Mouse (Mus musculus) erythroid progenitor cell, adult 5-6 weeks (primary cell): ENCODE measurements around the gene Cct5. TPM values are rescaled to one million over a fixed set of nuclear protein-coding genes. Genes with fewer than 3 reads are reported as not detected.

Source experiments
- ATAC-seq: replicated peaks from 2 replicates; pipeline ENCODE4 v1.8.0; 2016; ENCODE audit warnings: moderate number of reproducible peaks, mild to moderate bottlenecking, moderate TSS enrichment, inconsistent platforms; ENCODE audit not compliant: poor library complexity, low FRiP score, severe bottlenecking
- total RNA-seq, 2 experiments: library from RNA; stranded (forward) in 1 of 2; stranded (reverse) in 1 of 2; fragments of 150-400 nt in 1 of 2; fragments of 186-747, 209-891 nt in 1 of 2; gene quantifications; 2 replicates each; pipeline versions ENCODE4 v1.2.3 to v1.2.4; 2015 to 2017; ENCODE audit warnings: low replicate concordance in 2 of 2

Cct5 gene
- total RNA-seq, 2 experiments from 2014 or later, result 85.0 to 149 TPM

DNA sequence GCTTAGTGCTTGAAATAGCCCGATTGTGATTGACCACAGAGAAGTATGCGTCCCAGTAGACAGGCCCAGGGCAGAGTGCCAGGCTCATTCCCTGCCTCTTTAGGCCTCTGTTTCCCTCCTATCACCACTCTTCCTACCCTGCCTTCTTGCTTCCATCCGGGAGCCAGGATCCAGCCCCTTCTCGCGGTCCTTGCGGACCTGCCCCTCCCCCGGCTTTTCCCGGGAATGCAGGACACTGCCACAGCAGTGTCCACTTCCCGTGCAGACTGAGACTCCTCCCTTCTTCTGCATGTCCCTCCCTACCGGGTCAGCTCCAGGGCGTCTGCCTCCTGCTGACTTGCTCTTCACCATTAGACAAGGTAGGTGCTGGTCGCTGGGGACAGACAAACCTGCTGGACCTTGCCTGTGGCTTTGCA, 33.0 kb downstream of the Cct5 start:
- ATAC-seq, result no peak

- ATAC-seq, result no peak
Observed at GRCm38 (mm10) chr15:31567431-31567830, 34.2 kb downstream of the Cct5 start.

- no peak for ATAC-seq
Observed at GRCm38 (mm10) chr15:31565786-31566185, 35.8 kb downstream of the Cct5 start.

- ATAC-seq, result no peak
Observed at GRCm38 (mm10) chr15:31565184-31565583, 36.4 kb downstream of the Cct5 start, which contains the start of gene Cmbl. Gene Cmbl, plus strand, starts transcription at chr15:31565389.

- no peak for ATAC-seq
Observed at GRCm38 (mm10) chr15:31563577-31564546, 37.7 kb downstream of the Cct5 start.

- no peak for ATAC-seq
Observed at GRCm38 (mm10) chr15:31562847-31563246, 38.8 kb downstream of the Cct5 start.

DNA sequence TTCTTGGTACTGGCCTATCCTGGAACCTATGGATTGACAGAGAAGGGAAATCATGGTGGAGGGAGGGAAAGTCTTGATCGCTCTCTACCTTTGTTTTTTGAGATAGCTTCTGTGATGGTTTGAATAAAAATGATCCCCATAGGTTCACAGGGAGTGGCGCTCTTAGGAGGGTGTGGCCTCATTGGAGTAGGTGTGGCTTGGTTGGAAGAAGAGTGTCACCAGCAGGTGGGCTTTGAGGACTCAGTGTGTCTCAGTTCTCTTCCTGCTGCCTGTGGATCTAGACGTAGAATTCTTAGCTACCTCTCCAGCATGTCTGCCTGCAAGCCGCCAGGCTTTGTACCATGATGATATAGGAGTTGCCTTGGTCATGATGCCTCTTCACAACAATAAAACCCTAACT, 39.6 kb downstream of the Cct5 start:
- ATAC-seq, result no peak

DNA sequence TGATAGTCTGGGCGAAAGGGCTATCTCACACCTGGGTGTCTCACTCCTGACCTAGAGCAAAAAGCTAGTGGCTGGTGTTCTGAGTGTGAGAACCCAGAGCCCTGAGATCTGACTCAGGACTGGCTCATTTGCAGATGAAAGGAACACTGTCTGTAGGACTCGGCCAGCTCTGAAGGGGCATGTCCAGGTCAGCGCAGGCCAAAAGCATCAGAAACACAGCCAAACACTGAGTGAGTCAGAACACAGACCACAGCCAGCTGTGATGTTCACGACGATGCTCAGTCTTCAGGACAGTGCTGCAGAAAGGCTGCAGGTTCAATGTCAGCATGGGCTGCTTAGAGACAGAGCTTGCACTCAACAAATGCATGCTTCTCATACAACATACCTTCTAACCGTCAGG, 40.2 kb downstream of the Cct5 start:
- no peak for ATAC-seq

DNA sequence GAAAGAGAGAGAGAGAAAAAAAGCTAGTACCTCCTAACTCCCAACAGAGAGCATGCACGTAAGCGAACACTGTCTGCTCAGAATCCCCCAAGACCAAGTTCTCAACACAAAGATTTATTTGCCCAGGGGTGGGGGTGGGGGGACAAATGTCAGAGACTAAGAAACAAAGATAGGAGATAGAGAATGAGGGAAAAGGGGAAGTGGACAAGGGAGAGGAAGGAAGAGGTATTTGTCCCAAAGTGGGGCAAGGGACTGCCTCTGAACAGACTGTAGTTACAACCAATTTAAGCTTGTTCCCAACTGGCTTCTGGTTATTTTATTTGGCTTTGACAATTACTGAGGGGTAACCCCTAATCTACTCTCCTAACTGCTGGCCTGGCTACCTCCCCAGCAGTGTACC, 46.7 kb downstream of the Cct5 start:
- no peak for ATAC-seq

DNA sequence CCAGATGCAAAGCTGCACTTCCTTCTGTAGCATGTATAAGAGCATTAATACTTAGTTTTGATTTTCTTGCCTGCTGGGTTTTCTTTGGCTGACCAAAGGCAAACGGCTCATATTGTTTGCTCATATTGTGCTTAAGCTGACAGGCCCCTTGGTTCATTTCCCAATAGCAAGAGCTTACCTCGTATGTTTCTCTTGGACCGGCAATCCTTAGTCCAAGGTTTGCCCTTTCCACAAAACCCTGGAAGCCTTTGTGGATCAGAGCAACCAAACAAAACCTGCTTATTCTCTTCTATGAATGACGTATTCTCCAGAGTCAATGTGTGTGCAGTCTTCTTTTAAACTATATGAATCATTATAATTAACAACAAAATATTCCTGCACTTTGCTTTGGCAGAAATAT, 51.2 kb downstream of the Cct5 start:
- ATAC-seq, result no peak

DNA sequence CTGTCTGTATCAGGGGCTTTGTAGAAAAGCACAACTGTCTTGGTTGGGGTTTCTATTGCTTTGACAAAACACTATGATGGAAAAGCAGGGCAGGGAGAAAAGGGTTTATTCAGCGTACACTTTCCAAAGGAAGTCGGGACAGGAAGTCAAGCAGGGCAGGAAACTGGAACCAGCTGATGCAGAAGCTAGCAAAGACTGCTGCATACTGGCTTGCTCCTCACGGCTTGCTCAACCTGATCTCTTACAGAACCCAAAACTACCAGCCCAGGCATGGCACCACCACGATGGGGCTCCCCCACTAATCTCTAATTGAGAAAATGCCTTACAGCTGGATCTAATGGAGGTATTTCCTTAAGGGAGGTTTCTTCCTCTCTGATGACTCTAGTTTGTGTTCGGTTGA, 54.2 kb downstream of the Cct5 start:
- ATAC-seq, result no peak

DNA sequence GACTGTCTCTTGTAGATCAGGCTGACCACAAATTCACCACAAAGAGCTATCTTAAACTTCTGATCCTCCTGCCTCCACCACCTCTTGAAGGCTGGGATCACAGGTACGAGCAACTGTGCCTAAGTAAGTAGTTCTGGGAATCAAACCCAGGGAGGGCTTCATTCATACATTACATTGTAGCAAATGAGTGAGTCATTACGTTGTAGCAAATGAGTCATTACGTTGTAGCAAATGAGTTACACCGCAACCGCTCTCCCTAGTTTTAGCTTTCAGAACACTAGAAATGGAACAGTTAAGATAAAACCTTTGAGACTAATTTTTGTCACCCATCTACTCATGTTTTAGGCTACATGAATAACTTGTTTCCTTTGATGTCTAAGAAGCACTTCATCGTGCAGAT, 55.3 kb downstream of the Cct5 start:
- ATAC-seq, result no peak

DNA sequence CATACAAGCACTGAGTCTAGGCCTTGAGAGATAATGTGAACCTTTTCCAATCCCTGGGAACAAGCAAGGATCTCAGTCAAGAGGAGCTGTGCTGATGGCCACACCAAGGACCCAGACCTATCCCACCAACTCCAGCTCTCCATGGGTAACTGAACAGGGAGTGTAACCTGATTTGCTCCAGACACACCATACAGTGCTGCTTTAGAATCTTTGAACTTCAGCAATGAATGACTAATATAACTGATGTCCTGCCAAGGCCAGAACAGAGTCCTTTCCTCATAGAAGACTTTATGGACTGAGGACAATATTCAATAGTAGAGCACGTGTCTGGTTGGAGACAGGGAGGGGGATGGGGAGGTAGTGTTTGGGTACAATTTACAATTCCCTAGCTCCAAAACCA, 56.5 kb downstream of the Cct5 start:
- no peak for ATAC-seq

DNA sequence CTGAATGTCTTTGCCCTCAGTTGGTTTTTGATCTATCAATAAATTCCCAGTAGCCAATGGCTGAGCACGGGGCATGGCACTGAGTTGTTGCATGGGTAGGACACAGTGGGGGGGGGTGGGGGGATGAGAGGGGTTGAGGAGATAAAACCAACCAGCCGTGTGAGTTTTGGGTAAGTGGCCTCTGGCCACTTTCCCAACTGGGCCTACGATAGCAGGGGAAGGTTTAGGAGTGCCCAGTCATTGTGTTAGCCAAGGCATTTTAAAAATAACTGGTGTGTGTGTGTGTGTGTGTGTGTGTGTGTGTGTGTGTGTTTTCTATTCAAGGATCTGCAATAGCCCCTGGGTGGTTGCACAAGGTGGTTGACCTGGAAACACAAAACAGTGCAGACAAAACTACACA, 58.4 kb downstream of the Cct5 start:
- no peak for ATAC-seq

DNA sequence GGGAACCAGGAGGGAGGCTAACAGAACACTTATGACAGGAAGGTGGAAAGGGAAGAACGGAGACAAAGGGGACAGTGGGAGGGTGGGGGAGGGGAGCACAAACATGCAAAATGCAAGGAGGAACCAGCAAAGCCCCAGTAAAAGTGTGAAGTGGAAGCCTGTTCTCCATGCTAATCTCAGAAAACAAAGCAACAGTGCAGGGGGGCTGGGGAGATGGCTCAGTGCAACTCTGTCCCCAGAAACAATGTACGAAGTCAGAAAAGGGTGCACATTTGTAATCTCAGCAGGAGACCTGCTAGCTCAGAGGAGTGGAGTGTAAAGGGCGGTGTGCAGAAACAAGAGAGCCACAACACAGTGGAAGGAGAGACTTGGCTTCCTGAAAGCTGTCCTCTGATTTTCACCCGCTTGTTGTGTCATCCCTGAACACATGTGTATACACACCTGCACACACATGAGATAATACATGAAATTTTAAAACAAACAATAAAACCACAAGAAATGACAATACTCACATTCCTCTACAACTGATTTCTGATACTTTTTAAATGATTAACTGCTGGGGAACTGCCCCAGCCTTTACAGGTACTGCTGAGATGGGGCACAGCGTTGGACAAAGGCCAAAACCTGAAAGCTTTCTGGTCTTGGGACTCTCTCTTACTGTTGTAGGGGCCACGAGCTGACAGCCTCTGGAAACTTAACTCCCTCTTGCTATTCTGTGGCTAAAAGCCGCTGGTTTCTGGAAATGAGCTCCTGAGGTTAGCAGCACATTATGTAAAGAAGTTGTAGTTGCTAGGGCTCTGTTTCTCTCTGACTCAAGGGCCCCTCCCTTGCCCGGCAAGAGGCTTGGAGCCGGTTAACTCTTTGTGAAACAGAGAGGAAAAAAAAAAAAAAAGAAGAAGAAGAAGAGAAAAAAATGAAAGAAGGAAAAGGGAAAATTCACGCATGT, 59.3 kb downstream of the Cct5 start:
- ATAC-seq, result no peak

Other genes starting within 250 kb of the Cct5 start
- gene Ankrd33b, start 234.1 kb downstream of the Cct5 start, total RNA-seq (2015; ENCODE audit: low replicate concordance), result 0.84 and 1.8 TPM in 2 replicates
- gene Ankrd33b, start 234.1 kb downstream of the Cct5 start, total RNA-seq (2017; ENCODE audit: low replicate concordance), result under 0.01 and 3.9 TPM in 2 replicates
- 7.5 TPM in 1 of 2 replicates, not detected in the other for gene Ropn1l, start 148.1 kb downstream of the Cct5 start, total RNA-seq (2015; ENCODE audit: low replicate concordance)
- not detected in 2 replicates for gene Ropn1l, start 148.1 kb downstream of the Cct5 start, total RNA-seq (2017; ENCODE audit: low replicate concordance)
- 48.3 and 78.4 TPM in 2 replicates for gene March6, start 70.8 kb downstream of the Cct5 start, total RNA-seq (2015; ENCODE audit: low replicate concordance)
- 73.2 and 98.7 TPM in 2 replicates for gene March6, start 70.8 kb downstream of the Cct5 start, total RNA-seq (2017; ENCODE audit: low replicate concordance)
- gene Cmbl, start 36.4 kb downstream of the Cct5 start, total RNA-seq (2015; ENCODE audit: low replicate concordance), result 2.5 and 12.2 TPM in 2 replicates
- gene Cmbl, start 36.4 kb downstream of the Cct5 start, total RNA-seq (2017; ENCODE audit: low replicate concordance), result 7.3 and 8.3 TPM in 2 replicates
- gene Fam173b, start within 50 bp of the Cct5 start, total RNA-seq (2015; ENCODE audit: low replicate concordance), result 5.0 and 12.6 TPM in 2 replicates
- gene Fam173b, start within 50 bp of the Cct5 start, total RNA-seq (2017; ENCODE audit: low replicate concordance), result 2.5 and 6.8 TPM in 2 replicates